Mouse (Mus musculus): ENCODE data around the gene Mphosph9.

GRCm38 (mm10) chr5:124233874-124234661 lies 93.7 kb downstream of the Mphosph9 start:
- TF ChIP-seq CTCF (IDR thresholded peaks at IDR 0.05; ENCODE audit: low read depth) (no peak), EP300 (IDR thresholded peaks at IDR 0.05; ENCODE audit: low read depth) (no peak)
